Mouse (Mus musculus) heart, adult 2 months (tissue): Measurements from ENCODE around the gene Polr3a.

ENCODE experiments used
- CTCF ChIP-seq: fragments of 200-600 bp; IDR thresholded peaks from 2 replicates; pipeline ENCODE4 v1.8.1; 2022; ENCODE audit warnings: antibody characterized with exemption, mild to moderate bottlenecking, moderate library complexity
- EP300 ChIP-seq: fragments of 200-500 bp; IDR thresholded peaks from 2 replicates; pipeline ENCODE4 v1.6.1; 2011; ENCODE audit warnings: low read depth, low read length, control low read depth; ENCODE audit not compliant: insufficient read depth

DNA sequence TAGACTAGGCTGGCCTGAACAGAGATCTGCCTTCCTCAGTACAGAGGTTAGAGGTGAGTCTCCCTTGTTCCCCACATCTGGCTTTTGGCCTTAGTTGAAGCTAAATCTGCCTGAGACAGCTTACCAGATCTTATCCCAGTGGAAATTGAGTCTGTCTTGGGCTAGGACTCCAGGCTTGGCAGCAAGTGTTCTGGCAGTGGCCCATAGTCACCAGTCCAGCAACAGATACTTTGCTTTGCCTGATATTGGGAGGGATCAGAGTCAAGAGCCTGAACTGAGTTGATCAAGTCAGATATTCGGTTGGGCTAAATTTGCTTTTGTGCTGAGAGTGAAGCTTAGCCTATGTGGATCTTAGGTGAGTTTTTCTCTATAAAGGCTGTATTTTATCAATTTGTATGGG is 9.6 kb upstream of the Polr3a start:
- TF ChIP-seq CTCF (no peak), EP300 (no peak)
